Mouse (Mus musculus): Measurements from ENCODE around the gene H2-T23.
"Not testable (repeated sequence)": the region's sequence is repeated elsewhere in the genome, so short reads cannot be mapped to it uniquely, and the experiment has no call there.

The H2-T23 gene

GRCm38 (mm10) chr17:36032351-36032875, at the start of gene H2-T23:
Gene H2-T23 (minus strand): TSS chr17:36032855.
- DNase-seq (ENCODE audit: low spot score in 2 of 2), result peak; percentile 49 to 55

- DNase-seq (ENCODE audit: low spot score in 2 of 2), result not testable (repeated sequence)
Measured at GRCm38 (mm10) chr17:36081901-36082300, 49.2 kb upstream of the H2-T23 start.

DNA sequence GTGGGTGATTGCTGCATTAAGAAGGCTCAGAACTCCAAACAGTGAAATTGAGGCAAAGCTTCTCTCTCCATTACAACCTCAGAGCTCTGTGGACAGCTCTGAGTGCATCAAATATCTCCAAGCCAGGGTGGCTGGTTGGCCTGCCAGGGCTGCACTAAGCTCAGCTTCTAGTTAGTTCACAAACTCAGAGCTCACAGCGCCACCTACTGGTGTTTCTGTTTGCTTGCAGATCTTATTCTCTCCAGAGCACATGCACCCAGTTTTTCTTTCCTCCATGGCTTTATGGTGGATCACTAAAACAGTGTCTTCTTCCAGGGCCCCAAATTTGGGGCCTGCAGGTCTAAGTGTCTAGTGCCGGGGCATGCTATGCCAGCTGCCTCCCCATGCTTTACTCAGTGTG, 28.2 kb upstream of the H2-T23 start:
- DNase-seq (ENCODE audit: low spot score in 2 of 2), result peak; percentile 76 to 81

- not testable (repeated sequence) for DNase-seq (ENCODE audit: low spot score in 2 of 2)
Measured at GRCm38 (mm10) chr17:36058362-36058761, 25.7 kb upstream of the H2-T23 start, which contains the start of gene Gm11127. Gene Gm11127 (minus strand): TSS chr17:36058371.

DNA sequence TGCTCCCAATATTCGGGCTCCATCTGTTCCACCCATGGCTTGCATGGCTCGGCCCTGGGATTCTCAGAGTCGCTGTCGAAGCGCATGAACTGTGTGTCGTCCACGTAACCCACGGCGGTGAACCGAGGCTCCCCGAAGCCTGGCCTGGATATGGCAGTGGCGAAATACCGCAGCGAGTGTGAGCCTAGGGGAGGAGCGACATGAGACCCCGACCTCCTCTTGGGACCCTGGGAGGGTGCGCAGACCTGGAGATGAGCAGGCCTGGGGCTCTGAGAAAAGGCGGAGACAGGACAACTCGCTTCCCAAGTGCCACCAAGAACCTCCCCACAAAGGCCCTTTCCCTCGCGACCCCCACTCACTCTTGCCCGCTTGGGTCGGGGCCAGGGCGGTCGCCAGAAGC, 25.3 kb upstream of the H2-T23 start:
- DNase-seq (ENCODE audit: low spot score in 2 of 2), result not testable (repeated sequence)

GRCm38 (mm10) chr17:36043286-36043685, 10.6 kb upstream of the H2-T23 start:
- DNase-seq (ENCODE audit: low spot score in 2 of 2), result no peak

- peak; percentile 47 to 77 for DNase-seq (ENCODE audit: low spot score in 2 of 2)
Measured at GRCm38 (mm10) chr17:36042610-36043169, 10.0 kb upstream of the H2-T23 start, which contains the start of the genes H2-T22 and Gm6034. Gene H2-T22 (minus strand): TSS chr17:36042747. Gene Gm6034 (plus strand): TSS chr17:36042961.

DNA sequence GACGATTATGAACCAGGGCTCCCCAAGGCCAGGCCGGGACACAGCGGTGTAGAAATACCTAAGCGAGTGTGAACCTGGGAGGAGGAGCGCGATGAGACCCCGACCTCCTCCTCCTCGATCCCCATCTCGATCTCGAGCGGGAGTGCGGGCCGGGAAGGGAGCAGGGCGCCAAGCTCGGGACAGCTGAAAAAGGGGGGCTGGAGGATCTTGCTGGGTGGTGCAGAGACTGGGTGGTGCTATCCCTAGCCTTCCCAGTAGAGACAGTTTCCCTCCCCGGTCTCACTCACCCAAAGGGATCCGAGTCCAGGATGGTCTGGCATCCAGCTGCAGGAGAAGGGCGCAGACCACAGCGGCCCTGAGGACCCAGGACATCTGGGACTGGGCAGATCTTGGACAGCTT, 9.4 kb upstream of the H2-T23 start:
- DNase-seq (ENCODE audit: low spot score in 2 of 2), result not testable (repeated sequence)

DNA sequence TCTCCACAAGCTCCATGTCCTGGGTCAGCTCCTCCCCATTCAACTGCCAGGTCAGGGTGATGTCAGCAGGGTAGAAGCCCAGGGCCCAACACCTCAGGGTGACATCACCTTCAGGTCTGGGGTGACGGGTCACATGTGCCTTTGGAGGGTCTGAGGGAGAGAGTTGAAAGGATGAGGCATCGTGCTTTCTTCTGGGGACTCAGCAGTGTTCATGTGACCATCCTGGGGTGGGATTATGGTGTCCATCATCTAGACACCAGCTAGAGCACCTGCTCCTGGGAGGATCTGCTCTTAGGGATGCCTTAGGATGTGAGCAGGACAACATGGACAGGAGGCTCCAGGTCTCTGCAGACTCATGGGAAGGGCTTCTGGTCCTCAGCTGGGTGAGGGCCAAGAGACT, 7.9 kb upstream of the H2-T23 start:
- DNase-seq (ENCODE audit: low spot score in 2 of 2), result not testable (repeated sequence)

DNA sequence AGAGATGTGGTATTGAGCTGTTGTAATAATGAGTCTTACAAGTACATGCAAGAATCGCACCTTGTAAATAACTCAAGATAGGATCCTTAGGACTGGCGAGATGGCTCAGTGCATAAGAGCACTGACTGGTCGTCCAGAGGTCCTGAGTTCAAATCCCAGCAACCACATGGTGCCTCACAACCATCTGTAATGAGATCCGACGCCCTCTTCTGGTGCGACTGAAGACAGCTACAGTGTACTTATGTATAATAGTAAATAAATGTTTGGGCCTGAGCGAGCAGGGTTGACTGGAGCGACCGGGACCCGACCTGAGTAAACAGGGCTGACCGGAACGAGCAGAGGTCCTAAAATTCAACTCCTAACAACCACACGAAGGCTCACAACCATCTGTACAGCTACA, 3.5 kb upstream of the H2-T23 start:
- DNase-seq (ENCODE audit: low spot score in 2 of 2), result not testable (repeated sequence)

GRCm38 (mm10) chr17:36035010-36035638, 2.5 kb upstream of the H2-T23 start:
- peak in 1 of 2 experiments; percentile 58 for DNase-seq (ENCODE audit: low spot score in 2 of 2)

- DNase-seq (ENCODE audit: low spot score in 2 of 2), result not testable (repeated sequence)
Measured at GRCm38 (mm10) chr17:36034524-36034923, 1.9 kb upstream of the H2-T23 start.

DNA sequence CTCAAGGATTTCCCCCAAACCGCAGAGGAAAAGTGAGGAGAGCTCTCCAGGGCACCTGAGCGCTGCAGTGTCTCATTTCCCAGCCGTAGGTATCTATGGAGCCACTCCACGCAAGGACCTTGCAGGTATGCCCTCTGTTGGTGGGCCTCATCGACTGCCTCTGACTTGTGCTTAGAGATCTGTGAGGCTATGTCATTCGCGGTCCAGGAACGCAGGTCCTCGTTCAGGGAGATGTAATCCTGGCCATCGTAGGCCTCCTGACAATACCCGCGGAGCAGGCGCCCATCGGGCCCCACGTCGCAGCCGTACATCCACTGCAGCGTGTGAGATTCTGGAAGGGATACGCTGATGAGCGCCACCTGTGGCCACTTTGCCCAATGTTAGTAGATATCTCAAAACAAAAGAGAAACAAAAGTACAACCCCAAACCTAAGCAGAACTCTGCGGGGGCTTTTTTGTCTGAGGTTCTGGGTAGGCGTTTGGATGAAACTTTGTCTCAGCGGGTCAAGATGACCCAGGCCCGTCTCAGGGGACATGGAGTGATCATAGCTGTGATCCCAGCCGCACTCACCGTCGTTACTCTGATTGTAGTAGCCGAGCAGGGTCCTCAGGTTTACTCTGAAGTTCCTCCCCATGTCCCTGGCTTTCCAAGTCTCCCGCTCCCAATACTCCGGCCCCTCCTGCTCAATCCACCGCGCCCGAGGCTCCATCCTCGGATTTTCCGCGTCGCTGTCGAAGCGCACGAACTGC, 898 bp downstream of the H2-T23 start:
- peak; percentile 27 to 69 for DNase-seq (ENCODE audit: low spot score in 2 of 2)

- not testable (repeated sequence) for DNase-seq (ENCODE audit: low spot score in 2 of 2)
Measured at GRCm38 (mm10) chr17:36030703-36031582, 1.7 kb downstream of the H2-T23 start.

DNA sequence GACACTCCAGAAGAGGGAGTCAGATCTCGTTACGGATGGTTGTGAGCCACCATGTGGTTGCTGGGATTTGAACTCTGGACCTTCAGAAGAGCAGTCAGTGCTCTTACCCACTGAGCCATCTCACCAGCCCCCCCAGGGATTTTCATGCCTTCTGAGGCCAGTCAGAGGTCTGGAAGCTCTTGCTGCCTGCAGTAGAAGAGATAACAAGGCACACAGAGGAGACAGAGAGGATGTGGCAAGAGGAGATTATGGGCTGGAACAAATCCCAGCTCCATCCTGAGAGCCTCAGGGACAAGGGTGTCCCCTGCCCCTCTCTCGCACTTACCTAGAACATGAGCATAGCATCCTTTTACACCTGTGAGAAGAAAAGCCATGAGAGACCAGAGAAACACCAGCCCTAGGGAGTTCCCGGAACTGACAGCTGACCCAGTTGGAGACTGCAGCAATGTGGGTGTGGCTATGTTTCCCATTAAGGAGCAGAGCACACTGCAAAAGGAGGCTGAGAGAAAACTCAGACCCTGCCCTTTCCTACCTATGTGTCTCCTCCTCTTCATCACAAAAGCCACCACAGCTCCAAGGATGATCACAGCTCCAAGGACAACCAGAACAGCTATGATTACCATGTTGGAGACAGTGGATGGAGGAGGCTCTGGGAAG, 2.5 kb downstream of the H2-T23 start:
- DNase-seq (ENCODE audit: low spot score in 2 of 2), result peak in 1 of 2 experiments; percentile 33

DNA sequence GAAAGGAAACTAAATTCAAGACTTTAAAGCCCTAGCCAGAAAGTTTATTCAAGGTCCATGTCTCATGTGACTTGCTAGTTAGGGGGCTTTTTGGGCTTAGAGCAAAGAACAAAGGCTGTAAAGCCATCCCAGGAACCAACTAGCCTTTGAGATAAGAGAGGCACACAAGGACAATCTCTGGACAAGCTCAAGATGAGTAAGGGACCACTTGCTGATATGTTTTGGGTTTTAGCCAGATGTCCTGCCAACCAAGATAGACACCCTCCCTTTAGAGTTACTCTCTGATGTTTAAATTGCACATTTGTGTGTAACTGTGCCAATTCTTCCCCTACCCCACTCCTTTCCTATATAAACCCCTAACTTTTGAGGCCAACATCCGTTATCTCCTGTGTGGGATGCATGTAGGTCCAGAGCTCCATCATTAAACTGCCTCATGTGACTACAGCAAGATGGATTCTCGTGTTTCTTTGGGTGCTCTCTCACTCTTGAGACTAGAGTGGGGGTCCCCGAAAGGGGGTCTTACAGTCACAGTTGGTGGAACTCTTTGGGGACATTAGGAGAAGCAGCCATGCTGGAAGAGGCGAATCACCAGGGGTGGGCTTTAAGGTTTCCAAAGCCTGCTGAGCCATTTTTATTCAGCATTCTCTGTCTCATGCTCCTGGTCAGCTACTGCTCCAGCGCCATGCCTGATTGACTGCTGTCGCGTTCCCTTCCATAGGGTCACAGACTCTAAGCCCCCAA, 3.6 kb downstream of the H2-T23 start:
- DNase-seq (ENCODE audit: low spot score in 2 of 2), result no peak

GRCm38 (mm10) chr17:36027663-36028062, 5.0 kb downstream of the H2-T23 start:
- no peak for DNase-seq (ENCODE audit: low spot score in 2 of 2)

GRCm38 (mm10) chr17:36025901-36026300, 6.8 kb downstream of the H2-T23 start:
- no peak for DNase-seq (ENCODE audit: low spot score in 2 of 2)

DNA sequence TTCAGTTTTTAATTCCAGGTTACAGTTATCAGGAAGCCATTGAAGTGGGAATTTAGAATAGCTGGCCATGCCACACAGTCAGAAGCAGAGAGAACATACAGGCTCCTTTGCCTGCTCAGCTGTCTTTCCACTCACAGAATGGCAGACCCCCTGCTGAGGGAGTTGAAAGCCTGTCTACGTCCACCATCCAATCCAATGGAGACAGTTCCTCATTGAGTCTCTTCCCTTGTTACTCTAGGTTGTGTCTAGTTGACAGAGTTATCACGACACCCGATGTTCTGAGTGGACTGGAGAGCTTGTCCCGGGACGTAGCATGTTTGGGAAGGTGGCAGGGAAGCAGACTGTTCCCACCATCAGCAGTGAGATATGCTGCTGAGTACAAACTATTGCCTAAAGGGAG, 7.5 kb downstream of the H2-T23 start:
- no peak for DNase-seq (ENCODE audit: low spot score in 2 of 2)
